Mouse (Mus musculus): ENCODE measurements around the gene Asic2.

- no peak for TF ChIP-seq EP300 (IDR thresholded peaks at IDR 0.05; ENCODE audit: low read depth)
- no peak for TF ChIP-seq CTCF (IDR thresholded peaks at IDR 0.05; ENCODE audit: low read depth)
Measured at GRCm38 (mm10) chr11:81496446-81496845, 471.8 kb downstream of the Asic2 start.
